Mouse (Mus musculus) thymus, adult 18-20 months (tissue): ENCODE results near the gene Hcfc1.

Source experiments
- DNase-seq, 2 experiments: peaks; one replicate each; pipeline ENCODE4 v3.0.0; 2022; ENCODE audit warnings: mixed read lengths in 2 of 2

Gene Hcfc1

DNA sequence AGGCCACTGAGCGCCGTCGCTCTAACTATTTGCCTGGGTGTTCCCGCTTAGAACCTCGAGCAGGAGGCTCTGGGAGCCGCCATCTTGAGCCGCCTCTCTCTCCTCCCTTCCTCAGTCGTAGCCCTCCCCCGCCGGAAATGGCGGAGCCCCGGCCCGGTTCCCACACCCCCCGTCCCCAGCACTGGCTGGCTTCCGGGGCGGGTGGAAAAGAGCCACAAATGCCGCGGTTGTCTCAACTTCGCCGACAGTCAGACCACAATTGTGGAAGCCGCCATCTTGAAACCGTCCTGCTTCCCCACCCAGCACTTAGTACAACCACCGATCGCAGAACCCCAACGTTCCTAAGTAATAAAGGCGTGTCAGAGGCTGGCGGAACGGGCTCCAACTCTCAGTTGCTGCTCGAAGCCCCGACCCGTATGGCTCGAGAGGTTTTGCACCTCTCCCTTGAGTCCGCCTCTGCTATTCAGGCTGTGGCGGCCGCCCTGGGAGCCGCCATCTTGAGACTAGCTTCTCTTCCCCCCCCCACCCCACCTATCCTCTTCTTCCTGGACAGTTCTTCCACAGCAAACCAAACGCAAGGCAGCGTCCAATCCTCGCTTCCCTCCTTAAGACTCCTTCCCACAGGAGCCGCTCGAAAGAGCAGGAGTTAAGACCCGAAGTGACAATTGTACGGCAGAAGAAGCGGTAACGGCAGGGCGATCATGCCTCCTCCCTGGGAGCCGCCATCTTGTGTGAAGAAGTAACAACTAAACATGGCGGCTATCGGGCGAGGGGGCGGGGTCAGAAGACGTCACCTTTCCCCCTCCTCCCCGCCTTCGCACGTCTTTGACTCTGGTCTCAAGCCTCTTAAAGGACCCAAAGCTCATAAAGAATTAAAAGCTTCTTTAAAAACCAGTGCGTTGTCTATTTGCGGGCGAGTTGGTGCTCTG, at the start of gene Hcfc1:
Hcfc1 (minus strand) TSS at position 110 of the 929 bp plus-strand sequence.
- peak; percentile 79 to 83 for DNase-seq

DNA sequence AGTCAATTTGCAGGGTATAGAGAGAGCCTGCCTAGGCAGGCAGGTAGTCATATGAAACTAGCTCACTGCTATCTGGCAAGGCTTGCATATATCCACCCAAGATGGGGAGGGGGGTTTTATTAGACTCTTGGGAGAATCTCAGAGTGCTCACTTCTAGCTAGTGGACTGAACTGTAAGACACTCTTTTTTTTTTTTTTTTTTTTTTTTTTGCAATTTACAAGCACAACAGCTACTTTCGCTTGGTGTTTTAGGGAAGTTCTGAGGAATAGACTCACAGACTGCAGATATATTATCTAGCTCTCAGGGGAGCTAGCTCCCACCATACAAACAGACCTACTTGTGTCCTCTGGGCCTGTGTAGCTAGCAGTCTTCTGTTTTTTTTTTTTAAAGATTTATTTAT, 48.4 kb upstream of the Hcfc1 start:
- no peak for DNase-seq

DNA sequence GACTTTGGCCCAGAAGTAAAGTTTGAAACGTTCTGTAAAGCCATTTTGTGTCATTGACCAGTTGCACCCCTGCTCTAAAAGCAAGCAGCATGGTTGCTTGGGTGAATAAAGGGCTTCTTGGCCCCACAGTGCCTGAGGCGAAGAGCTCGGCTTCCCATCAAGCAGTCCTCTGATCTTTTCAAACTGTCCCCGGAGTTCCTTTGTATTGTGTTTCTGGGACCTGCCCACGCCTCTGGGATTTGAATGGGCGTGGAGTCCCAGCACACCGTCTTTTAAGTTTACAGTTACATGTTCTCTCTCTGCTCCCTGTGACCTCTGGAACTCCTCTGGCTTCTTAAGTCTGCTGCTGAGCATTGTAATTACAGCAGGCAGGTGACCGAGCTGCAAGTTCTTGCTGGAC, 41.9 kb upstream of the Hcfc1 start:
- DNase-seq = no peak

DNA sequence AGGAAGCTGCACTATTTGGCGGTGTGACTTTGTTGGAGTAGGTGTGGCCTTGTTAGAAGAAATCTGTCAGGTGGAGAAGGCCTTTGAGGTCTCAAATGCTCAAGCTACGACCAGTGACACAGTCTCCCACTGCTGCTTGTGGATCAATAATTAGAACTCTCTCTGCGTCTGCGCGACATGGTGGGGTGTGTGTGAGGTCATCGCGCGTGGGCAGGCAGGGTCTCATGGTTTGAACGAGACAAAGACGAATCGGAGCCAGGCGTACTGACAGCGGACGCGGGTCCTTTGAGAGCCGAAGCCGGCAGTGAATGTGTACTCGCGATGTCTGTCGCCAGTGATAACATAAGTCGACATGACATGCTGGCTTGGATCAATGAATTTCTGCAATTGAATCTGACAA, 40.2 kb upstream of the Hcfc1 start:
- no peak for DNase-seq

DNA sequence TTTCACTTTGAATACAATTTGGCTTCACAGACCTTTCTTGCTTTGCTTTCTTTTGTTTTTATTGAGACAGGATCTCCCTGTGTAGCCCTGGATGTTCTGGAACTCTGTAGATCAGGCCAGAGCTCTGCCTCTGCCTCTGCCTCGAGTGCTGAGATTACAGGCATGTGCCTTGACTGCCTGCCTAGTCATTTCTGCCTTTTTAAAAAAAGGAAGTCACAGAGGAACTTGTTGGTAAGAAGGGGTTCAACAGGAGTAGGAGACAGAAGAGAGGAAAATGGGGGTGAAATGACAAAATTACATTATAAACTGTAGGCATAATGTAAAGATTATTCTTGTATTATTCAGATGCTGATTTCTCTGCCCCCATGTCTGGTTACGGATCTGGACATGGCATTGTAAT, 37.5 kb upstream of the Hcfc1 start:
- DNase-seq = no peak

DNA sequence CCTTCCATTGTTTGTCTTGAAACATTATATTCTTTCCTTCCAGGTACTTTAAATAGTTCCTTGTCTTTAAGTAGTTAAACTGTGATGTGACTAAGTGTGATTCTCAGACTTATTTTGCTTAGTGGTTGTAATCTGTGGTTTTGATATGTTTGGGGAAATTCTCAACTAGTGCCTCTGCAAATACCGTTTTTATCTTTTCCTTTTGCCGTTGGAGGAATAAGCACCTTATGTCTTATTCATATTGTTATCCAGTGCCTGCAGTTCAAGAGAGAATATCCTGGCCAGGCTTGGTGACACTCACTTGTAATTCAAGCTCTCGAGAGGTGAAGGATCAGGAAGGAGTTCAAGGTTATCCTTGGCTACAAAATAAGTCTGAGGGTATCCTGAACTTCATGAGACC, 34.9 kb upstream of the Hcfc1 start:
- DNase-seq = no peak

DNA sequence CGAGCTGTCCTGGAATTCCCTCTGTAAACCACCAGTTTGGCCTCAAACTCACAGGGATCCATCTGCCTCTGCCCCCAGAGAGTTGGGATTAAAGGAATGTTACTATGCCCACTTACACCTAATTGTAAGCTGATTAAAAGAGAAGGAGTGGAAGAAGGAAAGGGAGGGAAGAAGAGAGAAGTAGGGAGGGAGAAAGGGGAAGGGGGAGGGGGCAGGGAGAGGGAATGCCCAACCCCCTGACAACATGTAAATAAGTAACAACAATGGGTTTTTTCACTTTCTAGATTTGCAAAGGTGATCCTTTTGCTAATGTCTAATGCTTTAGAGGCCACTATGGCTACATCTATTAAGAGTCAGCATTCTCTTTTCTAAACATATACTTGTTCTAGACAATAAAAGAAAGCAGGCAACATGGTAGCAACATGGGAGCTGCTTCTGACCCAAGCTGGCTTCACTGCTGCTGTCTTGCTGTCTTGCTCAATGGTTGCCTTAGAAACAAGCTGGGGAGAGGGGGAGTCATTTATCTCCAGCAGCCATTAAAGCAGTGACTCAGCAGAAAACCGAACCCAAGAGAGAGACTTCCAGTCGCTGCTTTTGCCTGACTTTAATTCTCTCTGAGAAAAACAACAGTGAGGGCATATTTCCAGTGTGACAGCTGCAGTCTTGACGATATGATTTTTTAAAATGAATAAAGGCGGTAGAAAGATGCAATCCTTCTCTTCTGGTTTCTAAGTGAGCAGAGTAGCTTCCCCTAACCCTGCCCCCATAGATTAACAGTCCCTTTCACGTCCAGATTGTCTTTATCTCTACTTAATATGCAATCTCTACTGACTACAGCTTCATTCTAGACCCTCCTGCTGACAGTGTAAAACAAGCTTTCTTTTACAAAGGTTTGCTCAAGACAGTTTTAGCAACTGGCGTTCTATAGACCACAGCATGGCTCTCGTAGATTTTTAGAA, 33.0 kb upstream of the Hcfc1 start:
- no peak for DNase-seq

DNA sequence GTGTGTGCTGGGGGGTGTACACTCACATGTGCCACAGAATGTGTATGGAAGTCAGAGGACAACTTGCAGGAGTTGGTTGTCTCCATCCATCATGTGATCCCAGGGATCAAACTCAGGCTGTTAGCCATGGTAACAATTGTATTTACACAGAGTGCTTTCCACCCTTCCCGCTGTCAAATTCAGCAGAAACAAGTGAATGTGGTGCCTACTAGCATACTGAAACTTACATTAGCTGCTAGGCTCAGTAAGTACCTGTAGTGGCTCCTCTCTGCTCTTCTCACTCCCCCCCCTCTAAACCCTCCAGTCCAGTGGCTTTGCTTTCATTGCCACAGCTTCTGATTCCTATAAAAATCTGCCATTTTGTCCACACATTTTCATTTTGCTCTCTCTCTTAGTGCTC, 11.6 kb upstream of the Hcfc1 start:
- no peak for DNase-seq

DNA sequence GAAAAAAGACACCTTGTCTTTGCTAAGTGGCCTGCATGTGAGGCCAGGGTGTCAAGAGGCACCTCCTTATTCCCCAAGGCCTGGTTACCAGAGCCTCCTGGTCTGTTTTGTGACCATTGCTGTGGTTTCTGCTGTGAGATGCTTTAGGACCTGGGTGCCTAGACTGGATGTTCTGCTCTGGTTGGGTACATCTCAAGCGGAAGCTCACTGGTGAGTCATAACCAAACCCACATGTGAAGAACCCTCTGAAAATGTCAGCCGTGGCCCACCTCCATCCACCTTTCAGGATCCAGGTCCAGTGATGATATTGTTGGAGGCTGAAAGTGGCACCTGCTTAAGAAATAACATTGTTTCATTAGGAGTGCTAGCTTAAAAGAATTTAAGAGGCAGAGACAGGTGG, 10.1 kb upstream of the Hcfc1 start:
- no peak for DNase-seq

DNA sequence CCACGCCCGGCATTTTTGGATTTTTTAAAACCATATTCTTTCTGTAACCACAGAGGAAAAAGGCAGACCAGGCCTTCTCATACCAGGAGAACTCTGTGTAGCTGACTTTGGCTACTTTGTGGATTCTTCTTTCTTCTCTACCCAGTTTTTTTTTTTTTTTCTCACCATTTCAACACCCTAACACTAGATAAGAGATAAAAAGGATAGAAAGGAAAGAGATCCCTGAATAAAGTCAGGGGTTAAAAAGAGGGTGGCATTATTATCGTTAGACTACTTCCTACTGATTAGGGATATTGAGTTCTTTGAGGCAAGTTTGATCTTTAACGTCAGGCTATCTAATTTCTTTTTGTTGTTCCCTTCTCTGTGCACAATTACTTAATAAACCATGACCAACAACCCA, 6.6 kb upstream of the Hcfc1 start:
- no peak for DNase-seq

DNA sequence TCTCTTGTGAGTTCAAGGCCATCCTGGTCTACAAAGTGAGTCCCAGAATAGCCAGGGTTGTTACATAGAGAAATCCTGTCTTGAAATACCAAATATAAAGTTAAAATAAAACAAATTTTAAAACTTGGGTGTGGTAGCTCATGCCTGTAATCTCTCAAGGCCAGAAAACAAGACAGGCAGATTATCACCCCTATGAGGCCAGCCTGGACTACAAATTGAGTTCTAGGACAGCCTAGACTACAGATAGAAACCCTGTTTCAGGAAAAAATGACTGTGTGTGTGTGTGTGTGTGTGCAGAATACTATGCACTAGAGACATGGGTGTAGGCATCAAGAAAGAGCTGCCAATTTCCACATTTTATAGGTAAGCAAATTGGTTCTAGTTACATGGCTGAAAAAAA, 4.6 kb upstream of the Hcfc1 start:
- no peak for DNase-seq

DNA sequence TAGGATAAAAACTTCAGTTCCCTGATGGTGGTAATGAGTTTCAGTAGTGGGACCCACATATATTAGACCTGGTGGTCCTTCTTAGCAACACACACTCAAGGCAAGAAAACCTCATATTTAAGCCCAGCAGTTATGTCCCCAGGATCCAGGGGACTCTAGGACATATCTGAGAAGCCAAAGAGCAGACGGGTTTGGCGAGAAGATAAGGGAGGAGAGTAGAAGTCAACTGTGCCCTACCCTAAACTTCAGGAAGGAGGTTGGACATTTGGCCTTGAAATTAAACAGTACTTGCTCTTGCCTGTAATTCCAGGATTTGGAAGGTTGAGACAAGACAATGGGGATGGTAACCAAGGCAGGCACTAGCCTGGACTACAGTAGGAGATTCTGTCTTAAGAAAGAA, 3.6 kb upstream of the Hcfc1 start:
- no peak for DNase-seq

DNA sequence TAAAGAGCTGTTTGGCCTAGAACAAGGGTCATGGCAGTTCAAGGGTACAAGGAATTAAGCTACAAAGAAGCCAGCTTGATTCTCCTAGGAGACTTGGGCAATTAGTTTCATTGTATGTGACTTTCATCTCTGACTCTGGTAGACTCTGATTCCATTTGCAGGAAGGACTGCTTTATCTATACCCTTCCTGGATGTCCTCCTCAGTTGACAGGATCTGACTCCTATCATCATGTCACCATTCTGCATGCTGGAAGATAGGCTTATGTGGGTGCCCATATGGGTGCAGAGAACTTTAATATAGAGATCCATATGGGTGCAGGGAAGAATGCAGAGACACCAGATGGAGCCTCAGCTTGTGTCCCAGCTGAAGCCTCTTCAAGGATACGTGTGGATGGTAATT, 3.0 kb upstream of the Hcfc1 start:
- no peak for DNase-seq

DNA sequence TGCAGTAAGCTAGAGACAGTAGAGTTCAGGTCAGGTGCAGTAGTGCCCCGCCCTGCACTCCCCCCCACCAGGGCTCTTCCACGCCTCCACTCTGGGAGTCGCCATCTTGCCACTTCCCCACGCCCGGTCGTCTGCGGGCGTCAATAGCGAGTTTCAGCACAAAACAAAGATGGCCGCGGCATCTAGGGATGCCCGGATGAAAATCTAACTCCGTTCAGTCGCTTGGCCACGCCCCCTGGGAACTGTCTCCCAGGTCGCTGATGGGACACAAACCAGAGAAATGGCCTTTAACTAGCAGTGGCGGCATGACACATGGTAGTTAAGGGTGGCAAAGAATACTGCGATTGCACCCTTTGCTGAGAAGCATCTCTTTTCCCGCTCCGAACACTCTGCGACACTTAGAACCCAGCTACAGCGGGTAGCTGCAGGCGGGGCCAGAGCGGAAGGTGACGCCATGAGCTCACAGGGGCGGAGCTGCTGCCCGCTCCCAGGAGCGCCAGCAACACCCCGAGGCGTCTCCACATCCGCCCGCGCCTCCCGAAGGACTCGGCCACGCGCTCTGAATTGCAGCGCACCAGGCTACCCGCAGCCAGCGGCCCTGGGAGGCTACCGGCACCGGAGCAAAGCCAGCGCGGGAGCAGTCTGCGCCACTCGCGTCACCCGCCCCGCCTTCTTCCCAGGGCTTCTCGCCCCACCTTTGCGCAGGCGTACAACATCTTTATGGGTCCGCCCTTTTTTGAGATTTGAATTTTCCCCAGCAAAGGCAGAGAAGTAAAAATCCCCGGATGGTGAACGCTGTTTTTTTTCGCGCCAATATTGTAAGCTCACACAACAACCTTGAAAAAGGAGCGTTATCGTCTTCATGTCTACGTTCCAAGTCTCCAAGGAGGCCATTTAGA, 1.3 kb upstream of the Hcfc1 start:
- peak; percentile 74 to 83 for DNase-seq

DNA sequence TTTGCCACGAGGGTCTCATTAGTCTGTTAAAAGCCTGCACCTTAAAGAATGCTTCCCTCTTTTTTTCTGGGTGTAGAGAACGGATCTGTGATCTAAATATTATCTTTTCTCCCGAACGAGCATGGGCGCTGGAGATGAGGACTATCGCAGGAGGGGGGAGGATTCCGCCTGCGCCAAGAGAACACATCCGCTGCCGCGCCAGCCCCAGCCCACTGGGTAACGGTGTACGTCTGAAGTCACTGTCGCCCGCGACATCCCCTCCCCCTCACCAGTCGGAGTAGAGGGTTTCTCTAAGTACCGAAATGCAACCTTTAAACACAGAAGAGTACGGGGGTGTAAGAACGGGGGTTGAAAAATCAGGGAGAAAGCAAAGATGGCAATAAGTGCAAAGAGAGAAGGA, 850 bp downstream of the Hcfc1 start:
- peak; percentile 58 to 72 for DNase-seq

DNA sequence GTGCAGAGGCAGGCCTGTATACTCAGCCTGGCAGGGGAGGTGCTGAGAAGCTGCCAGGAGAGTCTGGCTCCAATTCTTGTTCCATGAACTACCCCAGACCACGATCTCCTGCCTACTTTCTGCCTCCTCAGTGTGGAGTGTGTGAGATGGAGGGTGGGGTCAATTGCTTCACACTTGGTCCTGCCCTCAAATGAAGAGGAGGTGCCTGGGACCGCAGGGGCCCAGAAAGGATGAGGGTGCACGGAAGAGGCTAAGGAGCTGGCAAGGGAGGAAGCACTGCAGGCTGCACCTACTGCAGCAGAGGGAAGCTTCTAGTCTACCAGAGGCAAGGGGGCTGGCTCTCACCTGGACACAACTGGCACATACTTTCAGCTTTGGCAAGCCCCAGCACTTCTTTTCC, 1.8 kb downstream of the Hcfc1 start:
- DNase-seq = no peak

DNA sequence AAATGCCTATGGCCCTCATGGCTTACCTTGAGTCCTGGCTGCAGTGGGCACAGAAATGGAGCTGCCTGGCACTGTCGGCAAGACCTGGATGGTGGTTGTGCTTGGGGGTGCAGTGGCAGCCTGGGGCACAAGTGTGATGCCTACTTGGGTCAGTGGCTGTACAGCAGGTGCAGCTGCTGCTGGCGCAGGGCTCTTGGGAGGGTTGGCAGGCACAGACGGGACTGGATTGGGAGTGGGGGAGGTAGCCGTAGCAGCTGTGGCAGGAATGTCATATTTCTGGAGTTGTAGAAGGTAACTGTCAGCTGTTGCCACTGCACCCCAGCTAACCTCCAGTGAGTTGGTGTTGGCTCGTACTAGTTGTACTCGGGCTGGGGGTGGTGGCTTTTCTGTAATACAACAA, 11.2 kb downstream of the Hcfc1 start:
- DNase-seq = no peak

DNA sequence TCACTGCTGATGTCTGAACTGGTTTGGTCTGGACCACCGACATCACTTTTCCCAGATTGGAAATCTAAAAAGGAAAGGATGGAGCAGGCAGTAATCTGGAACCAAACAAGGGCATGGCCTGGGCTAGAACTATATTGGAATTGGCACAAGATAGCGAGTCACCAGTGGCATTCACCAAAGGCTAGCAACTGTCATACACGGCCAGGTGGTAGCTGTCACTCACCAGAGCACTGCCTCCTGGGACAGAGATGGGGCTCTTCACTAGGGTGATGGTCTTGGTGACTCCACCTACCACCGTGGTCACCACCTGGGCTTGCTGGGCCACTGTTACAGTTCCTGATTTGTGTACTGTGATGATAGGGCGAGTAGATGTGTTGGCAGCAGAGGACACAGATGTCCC, 13.6 kb downstream of the Hcfc1 start:
- DNase-seq = no peak

DNA sequence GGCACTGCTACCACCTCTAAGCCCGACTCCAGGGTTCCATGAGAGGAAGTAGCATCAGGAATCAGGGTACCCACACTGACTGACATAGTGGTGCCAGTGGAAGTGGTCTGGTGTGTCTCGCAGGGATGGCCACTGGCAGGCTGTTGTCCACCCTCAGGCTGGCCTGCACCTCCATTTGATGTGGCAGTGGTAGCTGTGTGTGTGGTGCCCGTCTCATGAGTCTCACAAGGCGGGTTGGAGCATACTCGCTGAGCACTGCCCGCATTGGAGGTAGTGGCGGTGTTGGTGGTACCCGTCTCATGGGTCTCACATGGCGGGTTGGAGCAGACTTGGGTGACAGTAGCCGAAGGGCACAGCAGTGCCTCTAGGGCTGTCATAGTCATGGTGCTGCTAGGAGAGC, 16.8 kb downstream of the Hcfc1 start:
- DNase-seq = no peak

DNA sequence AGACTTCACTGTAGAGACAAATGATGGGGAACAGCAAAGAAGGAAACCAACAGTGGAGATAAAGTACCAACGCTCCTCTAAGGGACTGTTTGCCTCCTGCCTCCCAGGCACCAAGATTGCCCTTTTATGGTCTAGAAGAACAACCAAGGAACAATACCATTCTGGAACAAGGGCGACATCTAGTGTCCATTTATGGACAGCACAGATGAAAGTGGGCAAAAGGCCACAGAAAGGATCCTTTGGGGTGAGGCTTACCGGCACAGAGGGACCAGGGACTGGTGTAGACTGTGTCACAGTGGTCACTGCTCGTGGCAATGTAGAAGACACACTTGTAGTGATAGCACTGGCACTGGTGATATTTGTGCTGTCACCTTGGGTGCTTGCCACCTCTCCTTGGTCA, 17.5 kb downstream of the Hcfc1 start:
- DNase-seq = no peak

DNA sequence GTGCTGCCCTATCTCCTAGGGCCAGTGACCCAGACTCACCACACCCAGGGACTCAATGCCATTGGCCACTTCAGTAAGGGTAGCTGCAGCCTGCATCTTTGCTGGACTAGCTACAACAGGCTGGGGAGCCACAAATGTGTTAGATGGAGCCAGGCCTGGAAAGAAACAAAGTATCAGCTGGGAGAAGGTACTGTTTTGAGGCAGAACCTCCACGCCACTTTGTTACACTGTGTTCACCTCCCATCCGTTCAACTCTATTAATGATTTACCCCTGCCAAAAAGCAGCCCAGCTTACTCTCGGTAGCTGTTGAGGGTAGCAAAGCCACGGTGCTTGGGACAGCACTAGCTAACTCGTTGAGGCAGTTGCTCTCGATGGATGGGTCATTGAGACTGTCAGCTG, 19.3 kb downstream of the Hcfc1 start:
- DNase-seq = no peak

DNA sequence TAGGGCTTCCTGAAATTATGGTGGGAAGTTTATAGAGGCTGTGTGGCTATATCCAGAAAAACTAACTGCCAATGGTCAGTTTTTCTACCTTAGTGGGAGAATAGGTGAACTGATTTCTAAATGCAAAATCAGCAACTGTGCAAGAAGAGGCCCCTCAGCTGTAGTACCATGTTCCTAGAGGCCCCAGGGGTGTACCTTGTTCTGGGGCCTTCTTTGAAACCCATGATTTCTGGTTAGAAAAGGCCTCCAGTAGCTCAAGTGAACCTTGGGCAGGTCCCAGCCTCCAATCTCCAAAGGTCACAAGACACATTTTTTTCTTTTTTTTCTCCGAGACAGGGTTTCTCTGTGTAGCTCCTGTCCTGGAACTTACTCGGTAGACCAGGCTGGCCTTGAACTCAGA, 23.9 kb downstream of the Hcfc1 start:
- no peak for DNase-seq

DNA sequence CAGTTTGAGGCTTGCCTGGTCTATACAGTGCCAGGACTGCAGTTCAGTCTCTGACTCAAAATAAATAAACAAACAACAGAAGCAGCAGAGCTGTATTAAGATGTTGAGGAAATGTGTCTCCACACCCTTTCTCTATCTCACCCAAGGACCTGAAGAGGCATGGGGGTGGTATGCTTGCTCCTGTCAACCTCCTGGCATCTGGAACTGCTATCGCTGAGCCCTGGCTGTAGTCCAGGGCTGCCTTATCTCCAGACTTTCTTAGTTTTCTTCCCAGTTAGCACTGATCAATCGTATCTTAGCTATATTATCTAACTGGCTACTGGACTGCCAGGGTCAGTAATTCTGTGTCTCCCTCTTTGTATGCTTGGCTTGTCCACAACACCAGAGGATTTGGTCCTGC, 24.3 kb downstream of the Hcfc1 start:
- DNase-seq = no peak
